Mouse (Mus musculus): ENCODE data around the gene Gm12166. TPM values are rescaled to one million over a fixed set of nuclear protein-coding genes. Genes with fewer than 3 reads are reported as not detected.

Gm12166 gene
- polyA plus RNA-seq, 1 experiment from 2014 or later = 3.3 TPM

GRCm38 (mm10) chr11:46030026-46030425, 22.1 kb downstream of the Gm12166 start:
- 73% methylated on average over 2 of the region's 2 CpGs for WGBS
- ATAC-seq (ENCODE audit: insufficient read depth, low FRiP score, low TSS enrichment) (no peak), DNase-seq (ENCODE audit: low spot score) (no peak)
- Histone ChIP-seq H3K9ac (ENCODE audit: low read length) (no peak overlapping the region), H3K9me3 (ENCODE audit: control insufficient read depth, low read length) (no peaks in the 10 kb centered on the region), H3K27ac (ENCODE audit: low read depth, low read length) (no peak overlapping the region), H3K36me3 (ENCODE audit: control insufficient read depth, insufficient read depth, low read length) (no peaks in the 10 kb centered on the region), H3K4me1 (ENCODE audit: control insufficient read depth, insufficient read depth, low read length) (no peaks in the 10 kb centered on the region), H3K4me3 (ENCODE audit: low read depth, low read length) (no peak overlapping the region), H3K27me3 (ENCODE audit: control insufficient read depth, insufficient read depth, low read length) (no peaks in the 10 kb centered on the region), H3K4me2 (ENCODE audit: low read depth) (no peak overlapping the region)

GRCm38 (mm10) chr11:46029485-46029884, 22.6 kb downstream of the Gm12166 start:
- no peaks in the 10 kb centered on the region for H3K36me3 ChIP-seq (ENCODE audit: control insufficient read depth, insufficient read depth, low read length)
- H3K4me2 ChIP-seq (ENCODE audit: low read depth) = no peak overlapping the region
- DNase-seq (ENCODE audit: low spot score) (no peak), ATAC-seq (ENCODE audit: insufficient read depth, low FRiP score, low TSS enrichment) (no peak)
- no peaks in the 10 kb centered on the region for H3K4me1 ChIP-seq (ENCODE audit: control insufficient read depth, insufficient read depth, low read length)
- H3K9ac ChIP-seq (ENCODE audit: low read length) = no peak overlapping the region
- no peaks in the 10 kb centered on the region for H3K27me3 ChIP-seq (ENCODE audit: control insufficient read depth, insufficient read depth, low read length)
- no peaks in the 10 kb centered on the region for H3K9me3 ChIP-seq (ENCODE audit: control insufficient read depth, low read length)
- H3K27ac ChIP-seq (ENCODE audit: low read depth, low read length) = no peak overlapping the region
- no peak overlapping the region for H3K4me3 ChIP-seq (ENCODE audit: low read depth, low read length)
- WGBS = 85% methylated on average over 2 of the region's 2 CpGs

- Histone ChIP-seq H3K9ac (ENCODE audit: low read length) (no peak overlapping the region), H3K4me3 (ENCODE audit: low read depth, low read length) (no peak overlapping the region), H3K4me1 (ENCODE audit: control insufficient read depth, insufficient read depth, low read length) (no peaks in the 10 kb centered on the region), H3K27ac (ENCODE audit: low read depth, low read length) (no peak overlapping the region), H3K4me2 (ENCODE audit: low read depth) (no peak overlapping the region), H3K27me3 (ENCODE audit: control insufficient read depth, insufficient read depth, low read length) (no peaks in the 10 kb centered on the region), H3K9me3 (ENCODE audit: control insufficient read depth, low read length) (no peaks in the 10 kb centered on the region), H3K36me3 (ENCODE audit: control insufficient read depth, insufficient read depth, low read length) (no peaks in the 10 kb centered on the region)
- 88% methylated on average over 6 of the region's 6 CpGs for WGBS
- ATAC-seq (ENCODE audit: insufficient read depth, low FRiP score, low TSS enrichment) = no peak
- DNase-seq (ENCODE audit: low spot score) = no peak
These were observed 23.9 kb downstream of the Gm12166 start for GRCm38 (mm10) chr11:46027952-46028814.

GRCm38 (mm10) chr11:46025962-46026392, 26.1 kb downstream of the Gm12166 start:
- Histone ChIP-seq H3K4me3 (ENCODE audit: low read depth, low read length) (no peak overlapping the region), H3K9me3 (ENCODE audit: control insufficient read depth, low read length) (no peaks in the 10 kb centered on the region), H3K36me3 (ENCODE audit: control insufficient read depth, insufficient read depth, low read length) (no peaks in the 10 kb centered on the region), H3K27me3 (ENCODE audit: control insufficient read depth, insufficient read depth, low read length) (no peaks in the 10 kb centered on the region), H3K4me1 (ENCODE audit: control insufficient read depth, insufficient read depth, low read length) (no peaks in the 10 kb centered on the region), H3K27ac (ENCODE audit: low read depth, low read length) (no peak overlapping the region), H3K4me2 (ENCODE audit: low read depth) (no peak overlapping the region), H3K9ac (ENCODE audit: low read length) (no peak overlapping the region)
- DNase-seq (ENCODE audit: low spot score) = peak; percentile 24
- 49% methylated on average over 7 of the region's 7 CpGs for WGBS
- no peak for ATAC-seq (ENCODE audit: insufficient read depth, low FRiP score, low TSS enrichment)

GRCm38 (mm10) chr11:46022983-46023382, 29.1 kb downstream of the Gm12166 start:
- no peak for ATAC-seq (ENCODE audit: insufficient read depth, low FRiP score, low TSS enrichment)
- H3K27me3 ChIP-seq (ENCODE audit: control insufficient read depth, insufficient read depth, low read length) = no peaks in the 10 kb centered on the region

GRCm38 (mm10) chr11:46021850-46022249, 30.3 kb downstream of the Gm12166 start:
- Histone ChIP-seq H3K36me3 (ENCODE audit: control insufficient read depth, insufficient read depth, low read length) (no peaks in the 10 kb centered on the region), H3K4me1 (ENCODE audit: control insufficient read depth, insufficient read depth, low read length) (no peaks in the 10 kb centered on the region), H3K27ac (ENCODE audit: low read depth, low read length) (no peak overlapping the region), H3K9ac (ENCODE audit: low read length) (no peak overlapping the region), H3K9me3 (ENCODE audit: control insufficient read depth, low read length) (no peaks in the 10 kb centered on the region), H3K4me3 (ENCODE audit: low read depth, low read length) (no peak overlapping the region), H3K27me3 (ENCODE audit: control insufficient read depth, insufficient read depth, low read length) (no peaks in the 10 kb centered on the region), H3K4me2 (ENCODE audit: low read depth) (no peak overlapping the region)
- ATAC-seq (ENCODE audit: insufficient read depth, low FRiP score, low TSS enrichment) (no peak), DNase-seq (ENCODE audit: low spot score) (no peak)

More at GRCm38 (mm10) chr11:46022983-46023382, 29.1 kb downstream of the Gm12166 start:
- Histone ChIP-seq H3K36me3 (ENCODE audit: control insufficient read depth, insufficient read depth, low read length) (no peaks in the 10 kb centered on the region), H3K4me3 (ENCODE audit: low read depth, low read length) (no peak overlapping the region), H3K4me1 (ENCODE audit: control insufficient read depth, insufficient read depth, low read length) (no peaks in the 10 kb centered on the region), H3K9me3 (ENCODE audit: control insufficient read depth, low read length) (no peaks in the 10 kb centered on the region), H3K4me2 (ENCODE audit: low read depth) (no peak overlapping the region), H3K27ac (ENCODE audit: low read depth, low read length) (no peak overlapping the region), H3K9ac (ENCODE audit: low read length) (no peak overlapping the region)
- DNase-seq (ENCODE audit: low spot score) = no peak
- WGBS = 87% methylated on average over 6 of the region's 6 CpGs

GRCm38 (mm10) chr11:46020246-46020645, 31.9 kb downstream of the Gm12166 start:
- Histone ChIP-seq H3K4me3 (ENCODE audit: low read depth, low read length) (no peak overlapping the region), H3K27me3 (ENCODE audit: control insufficient read depth, insufficient read depth, low read length) (no peaks in the 10 kb centered on the region), H3K36me3 (ENCODE audit: control insufficient read depth, insufficient read depth, low read length) (no peaks in the 10 kb centered on the region), H3K4me1 (ENCODE audit: control insufficient read depth, insufficient read depth, low read length) (no peaks in the 10 kb centered on the region), H3K9ac (ENCODE audit: low read length) (no peak overlapping the region), H3K4me2 (ENCODE audit: low read depth) (no peak overlapping the region), H3K9me3 (ENCODE audit: control insufficient read depth, low read length) (no peaks in the 10 kb centered on the region), H3K27ac (ENCODE audit: low read depth, low read length) (no peak overlapping the region)
- no peak for DNase-seq (ENCODE audit: low spot score)
- 78% methylated on average over 1 of the region's 1 CpGs for WGBS
- no peak for ATAC-seq (ENCODE audit: insufficient read depth, low FRiP score, low TSS enrichment)

GRCm38 (mm10) chr11:46016061-46016460, 36.1 kb downstream of the Gm12166 start:
- WGBS = 27% methylated on average over 6 of the region's 6 CpGs
- no peak for ATAC-seq (ENCODE audit: insufficient read depth, low FRiP score, low TSS enrichment)
- no peak overlapping the region for H3K27ac ChIP-seq (ENCODE audit: low read depth, low read length)

More at GRCm38 (mm10) chr11:46016061-46016460, 36.1 kb downstream of the Gm12166 start:
- Histone ChIP-seq H3K4me2 (ENCODE audit: low read depth) (no peak overlapping the region), H3K9me3 (ENCODE audit: control insufficient read depth, low read length) (no peaks in the 10 kb centered on the region), H3K36me3 (ENCODE audit: control insufficient read depth, insufficient read depth, low read length) (no peaks in the 10 kb centered on the region), H3K4me1 (ENCODE audit: control insufficient read depth, insufficient read depth, low read length) (no peaks in the 10 kb centered on the region), H3K27me3 (ENCODE audit: control insufficient read depth, insufficient read depth, low read length) (no peaks in the 10 kb centered on the region), H3K4me3 (ENCODE audit: low read depth, low read length) (no peak overlapping the region), H3K9ac (ENCODE audit: low read length) (no peak overlapping the region)
- DNase-seq (ENCODE audit: low spot score) = peak; percentile 76

Data from neural tube, embryonic 11.5 days (tissue).